Mouse (Mus musculus): ENCODE data around the gene Plch2. TPM values are rescaled to one million over a fixed set of nuclear protein-coding genes. Genes with fewer than 3 reads are reported as not detected.

The Plch2 gene
- polyA plus RNA-seq, 1 experiment from 2014 or later: 27.4 TPM

GRCm38 (mm10) chr4:154952461-154953241 lies 103.9 kb downstream of the Plch2 start:
- Histone ChIP-seq H3K27ac (ENCODE audit: low read length) (no peak overlapping the region), H3K9ac (ENCODE audit: low read length) (no peak overlapping the region; the same call in 1 of the 2 replicates), H3K4me1 (ENCODE audit: control insufficient read depth, insufficient read depth, low read length) (no peaks in the 10 kb centered on the region), H3K27me3 (ENCODE audit: control insufficient read depth, insufficient read depth, low read length) (peaks cover 76% of the 10 kb centered on the region), H3K4me3 (replicated peaks; ENCODE audit: low read length) (no peak overlapping the region), H3K36me3 (ENCODE audit: control insufficient read depth, insufficient read depth, low read length) (no peaks in the 10 kb centered on the region), H3K9me3 (replicated peaks; ENCODE audit: control insufficient read depth, low read length) (no peaks in the 10 kb centered on the region), H3K4me2 (ENCODE audit: low read depth, low read length) (no peak overlapping the region)
- 2% methylated on average over 26 of the region's 26 CpGs for WGBS
- ATAC-seq (ENCODE audit: insufficient read depth, low FRiP score): no peak

GRCm38 (mm10) chr4:154949589-154949982 lies 107.0 kb downstream of the Plch2 start:
- H3K4me2 ChIP-seq (ENCODE audit: low read depth, low read length): no peak overlapping the region
- WGBS: 9% methylated on average over 16 of the region's 16 CpGs
- peaks cover 54% of the 10 kb centered on the region for H3K27me3 ChIP-seq (ENCODE audit: control insufficient read depth, insufficient read depth, low read length)
- H3K9ac ChIP-seq (ENCODE audit: low read length): peak overlapping the region; percentile 16; the same call in 1 of the 2 replicates
- no peaks in the 10 kb centered on the region for H3K9me3 ChIP-seq (replicated peaks; ENCODE audit: control insufficient read depth, low read length)
- H3K4me1 ChIP-seq (ENCODE audit: control insufficient read depth, insufficient read depth, low read length): 0 out of 2 replicates have a peak, but pooled peaks cover 6% of the 10 kb centered on the region
- no peak overlapping the region for H3K27ac ChIP-seq (ENCODE audit: low read length)
- no peak for ATAC-seq (ENCODE audit: insufficient read depth, low FRiP score)
- no peaks in the 10 kb centered on the region for H3K36me3 ChIP-seq (ENCODE audit: control insufficient read depth, insufficient read depth, low read length)
- H3K4me3 ChIP-seq (replicated peaks; ENCODE audit: low read length): no peak overlapping the region

GRCm38 (mm10) chr4:154948940-154949588 lies 107.5 kb downstream of the Plch2 start:
- H3K4me2 ChIP-seq (ENCODE audit: low read depth, low read length): no peak overlapping the region
- no peaks in the 10 kb centered on the region for H3K36me3 ChIP-seq (ENCODE audit: control insufficient read depth, insufficient read depth, low read length)
- H3K4me3 ChIP-seq (replicated peaks; ENCODE audit: low read length): no peak overlapping the region
- H3K4me1 ChIP-seq (ENCODE audit: control insufficient read depth, insufficient read depth, low read length): 0 out of 2 replicates have a peak, but pooled peaks cover 6% of the 10 kb centered on the region
- no peak for ATAC-seq (ENCODE audit: insufficient read depth, low FRiP score)
- no peaks in the 10 kb centered on the region for H3K9me3 ChIP-seq (replicated peaks; ENCODE audit: control insufficient read depth, low read length)
- WGBS: 71% methylated on average over 6 of the region's 6 CpGs
- no peak overlapping the region; the same call in 1 of the 2 replicates for H3K9ac ChIP-seq (ENCODE audit: low read length)
- H3K27me3 ChIP-seq (ENCODE audit: control insufficient read depth, insufficient read depth, low read length): peaks cover 50% of the 10 kb centered on the region
- no peak overlapping the region for H3K27ac ChIP-seq (ENCODE audit: low read length)

- Histone ChIP-seq H3K27ac (ENCODE audit: low read length) (no peak overlapping the region), H3K4me3 (replicated peaks; ENCODE audit: low read length) (no peak overlapping the region), H3K4me2 (ENCODE audit: low read depth, low read length) (no peak overlapping the region), H3K9ac (ENCODE audit: low read length) (no peak overlapping the region; the same call in 1 of the 2 replicates), H3K4me1 (ENCODE audit: control insufficient read depth, insufficient read depth, low read length) (0 out of 2 replicates have a peak, but pooled peaks cover 6% of the 10 kb centered on the region), H3K27me3 (ENCODE audit: control insufficient read depth, insufficient read depth, low read length) (peaks cover 45% of the 10 kb centered on the region), H3K9me3 (replicated peaks; ENCODE audit: control insufficient read depth, low read length) (no peaks in the 10 kb centered on the region), H3K36me3 (ENCODE audit: control insufficient read depth, insufficient read depth, low read length) (no peaks in the 10 kb centered on the region)
- no peak for ATAC-seq (ENCODE audit: insufficient read depth, low FRiP score)
- 49% methylated on average over 14 of the region's 14 CpGs for WGBS
These were observed 108.3 kb downstream of the Plch2 start for GRCm38 (mm10) chr4:154948066-154948939.

- peak overlapping the region; percentile 33 for H3K4me3 ChIP-seq (replicated peaks; ENCODE audit: low read length)
- H3K4me1 ChIP-seq (ENCODE audit: control insufficient read depth, insufficient read depth, low read length): 0 out of 2 replicates have a peak, but pooled peaks cover 6% of the 10 kb centered on the region
- H3K27ac ChIP-seq (ENCODE audit: low read length): 0 out of 2 replicates have a peak overlapping the region, but pooled peaks have one; percentile 24
- no peaks in the 10 kb centered on the region for H3K36me3 ChIP-seq (ENCODE audit: control insufficient read depth, insufficient read depth, low read length)
- peaks cover 25% of the 10 kb centered on the region for H3K27me3 ChIP-seq (ENCODE audit: control insufficient read depth, insufficient read depth, low read length)
- H3K9ac ChIP-seq (ENCODE audit: low read length): peak overlapping the region; percentile 61; the same call in 1 of the 2 replicates
- H3K9me3 ChIP-seq (replicated peaks; ENCODE audit: control insufficient read depth, low read length): no peaks in the 10 kb centered on the region
- peak; percentile 94 for ATAC-seq (ENCODE audit: insufficient read depth, low FRiP score)
- peak overlapping the region; percentile 62 for H3K4me2 ChIP-seq (ENCODE audit: low read depth, low read length)
- WGBS: 3% methylated on average over 8 of the region's 8 CpGs
These were observed 110.3 kb downstream of the Plch2 start for GRCm38 (mm10) chr4:154946319-154946718.

GRCm38 (mm10) chr4:154944121-154944590 lies 112.4 kb downstream of the Plch2 start:
- ATAC-seq (ENCODE audit: insufficient read depth, low FRiP score): peak; percentile 83; the same call in 1 of the 2 replicates
- Histone ChIP-seq H3K27ac (ENCODE audit: low read length) (no peak overlapping the region), H3K4me3 (replicated peaks; ENCODE audit: low read length) (no peak overlapping the region), H3K4me2 (ENCODE audit: low read depth, low read length) (no peak overlapping the region), H3K27me3 (ENCODE audit: control insufficient read depth, insufficient read depth, low read length) (peaks cover 11% of the 10 kb centered on the region; the same call in 1 of the 2 replicates), H3K9ac (ENCODE audit: low read length) (no peak overlapping the region), H3K9me3 (replicated peaks; ENCODE audit: control insufficient read depth, low read length) (no peaks in the 10 kb centered on the region), H3K36me3 (ENCODE audit: control insufficient read depth, insufficient read depth, low read length) (no peaks in the 10 kb centered on the region), H3K4me1 (ENCODE audit: control insufficient read depth, insufficient read depth, low read length) (0 out of 2 replicates have a peak, but pooled peaks cover 6% of the 10 kb centered on the region)
- 31% methylated on average over 2 of the region's 2 CpGs for WGBS

- Histone ChIP-seq H3K4me1 (ENCODE audit: control insufficient read depth, insufficient read depth, low read length) (0 out of 2 replicates have a peak, but pooled peaks cover 6% of the 10 kb centered on the region), H3K4me3 (replicated peaks; ENCODE audit: low read length) (no peak overlapping the region), H3K9ac (ENCODE audit: low read length) (no peak overlapping the region), H3K27me3 (ENCODE audit: control insufficient read depth, insufficient read depth, low read length) (peaks cover 6% of the 10 kb centered on the region; the same call in 1 of the 2 replicates), H3K27ac (ENCODE audit: low read length) (no peak overlapping the region), H3K9me3 (replicated peaks; ENCODE audit: control insufficient read depth, low read length) (no peaks in the 10 kb centered on the region), H3K36me3 (ENCODE audit: control insufficient read depth, insufficient read depth, low read length) (no peaks in the 10 kb centered on the region), H3K4me2 (ENCODE audit: low read depth, low read length) (no peak overlapping the region)
- no peak for ATAC-seq (ENCODE audit: insufficient read depth, low FRiP score)
- 71% methylated on average over 6 of the region's 6 CpGs for WGBS
These were observed 113.1 kb downstream of the Plch2 start for GRCm38 (mm10) chr4:154943323-154944039.

Data from stomach, embryonic 16.5 days (tissue).